Mouse (Mus musculus) c-Kit-positive CD71-positive TER-119-positive erythroid progenitor cells, embryonic 14.5 days (primary cell): ENCODE measurements at regions not wholly inside any gene's neighbourhood (a gene's known extent, or its start where the extent isn't known, plus 50 kb on each side); places are given as distances from the start of the nearest gene placed in this dataset.

Source experiments
- DNase-seq: peaks from one replicate; pipeline ENCODE4 v3.0.0-alpha.2; 2013; ENCODE audit warnings: low spot score

- no peak for DNase-seq
Measured at GRCm38 (mm10) chr14:64511300-64511699, 407.2 kb downstream of the Prss52 start.

- DNase-seq, result no peak
Measured at GRCm38 (mm10) chr14:64512726-64513125, 408.6 kb downstream of the Prss52 start.

GRCm38 (mm10) chr14:64517584-64518195 lies 413.6 kb downstream of the Prss52 start:
- no peak for DNase-seq

GRCm38 (mm10) chr14:64524641-64525040 lies 420.6 kb downstream of the Prss52 start:
- DNase-seq, result no peak

GRCm38 (mm10) chr14:64525302-64526078 lies 421.4 kb downstream of the Prss52 start:
- no peak for DNase-seq

- DNase-seq, result no peak
Measured at GRCm38 (mm10) chr14:64530541-64530940, 426.5 kb downstream of the Prss52 start.

- no peak for DNase-seq
Measured at GRCm38 (mm10) chr14:64531221-64531949, 427.3 kb downstream of the Prss52 start.

- no peak for DNase-seq
Measured at GRCm38 (mm10) chr14:64532351-64532750, 428.3 kb downstream of the Prss52 start.

- no peak for DNase-seq
Measured at GRCm38 (mm10) chr14:64533591-64534151, 429.6 kb downstream of the Prss52 start.

- no peak for DNase-seq
Measured at GRCm38 (mm10) chr14:64534194-64534593, 430.1 kb downstream of the Prss52 start.

GRCm38 (mm10) chr14:64539436-64539835 lies 435.4 kb downstream of the Prss52 start:
- peak; percentile 3 for DNase-seq

- DNase-seq, result no peak
Measured at GRCm38 (mm10) chr14:64545056-64545455, 441.0 kb downstream of the Prss52 start.

- no peak for DNase-seq
Measured at GRCm38 (mm10) chr14:64546787-64547186, 442.7 kb downstream of the Prss52 start.

GRCm38 (mm10) chr14:64552951-64553350 lies 448.9 kb downstream of the Prss52 start:
- DNase-seq, result no peak

GRCm38 (mm10) chr14:64556042-64556441 lies 452.0 kb downstream of the Prss52 start:
- no peak for DNase-seq

- DNase-seq, result no peak
Measured at GRCm38 (mm10) chr14:64557453-64557852, 453.4 kb downstream of the Prss52 start.

- DNase-seq, result no peak
Measured at GRCm38 (mm10) chr14:64568689-64569088, 464.6 kb downstream of the Prss52 start.

- DNase-seq, result no peak
Measured at GRCm38 (mm10) chr14:64570951-64571350, 466.9 kb downstream of the Prss52 start.

- DNase-seq, result no peak
Measured at GRCm38 (mm10) chr14:64572756-64573155, 468.7 kb downstream of the Prss52 start.

GRCm38 (mm10) chr14:64573773-64574172 lies 469.7 kb downstream of the Prss52 start:
- DNase-seq, result no peak

GRCm38 (mm10) chr14:64574277-64574676 lies 470.2 kb downstream of the Prss52 start:
- DNase-seq, result no peak

GRCm38 (mm10) chr14:64574773-64575172 lies 470.7 kb downstream of the Prss52 start:
- DNase-seq, result no peak

GRCm38 (mm10) chr14:64575954-64576353 lies 471.9 kb downstream of the Prss52 start:
- no peak for DNase-seq
